Mouse (Mus musculus): Measurements from ENCODE around the gene Gm48551. TPM values are rescaled to one million over a fixed set of nuclear protein-coding genes. Genes with fewer than 3 reads are reported as not detected.

The Gm48551 gene
- 2.3 TPM in 2 replicates for polyA plus RNA-seq (2015; fragmentation: Nextera tagmentation; extraction: Ambion mirVana)

- peak; percentile 96 for DNase-seq (ENCODE audit: low spot score)
These were observed at the start of gene Gm48551, which contains the start of gene Dohh for GRCm38 (mm10) chr10:81383802-81384604. TSS of gene Gm48551 (plus strand) at chr10:81384466. TSS of gene Dohh (plus strand) at chr10:81384428.

- DNase-seq (ENCODE audit: low spot score): no peak
These were observed 48.6 kb upstream of the Gm48551 start for GRCm38 (mm10) chr10:81335393-81336340.

- DNase-seq (ENCODE audit: low spot score): no peak
These were observed 47.7 kb upstream of the Gm48551 start for GRCm38 (mm10) chr10:81336558-81336957.

- no peak for DNase-seq (ENCODE audit: low spot score)
These were observed 43.5 kb upstream of the Gm48551 start for GRCm38 (mm10) chr10:81340551-81341332.

- peak; percentile 73 for DNase-seq (ENCODE audit: low spot score)
These were observed 42.8 kb upstream of the Gm48551 start for GRCm38 (mm10) chr10:81341333-81341949.

- no peak for DNase-seq (ENCODE audit: low spot score)
These were observed 41.4 kb upstream of the Gm48551 start, which contains the start of gene Gipc3 for GRCm38 (mm10) chr10:81342686-81343505. TSS of gene Gipc3 (minus strand) at chr10:81343266.

- peak; percentile 39 for DNase-seq (ENCODE audit: low spot score)
These were observed 39.7 kb upstream of the Gm48551 start for GRCm38 (mm10) chr10:81344421-81345161.

GRCm38 (mm10) chr10:81345162-81345534 is 39.1 kb upstream of the Gm48551 start:
- no peak for DNase-seq (ENCODE audit: low spot score)

- peak; percentile 34 for DNase-seq (ENCODE audit: low spot score)
These were observed 37.7 kb upstream of the Gm48551 start for GRCm38 (mm10) chr10:81346453-81347067.

- DNase-seq (ENCODE audit: low spot score): peak; percentile 43
These were observed 35.1 kb upstream of the Gm48551 start for GRCm38 (mm10) chr10:81349146-81349545.

- no peak for DNase-seq (ENCODE audit: low spot score)
These were observed 34.3 kb upstream of the Gm48551 start for GRCm38 (mm10) chr10:81349961-81350350.

GRCm38 (mm10) chr10:81350351-81351063 is 33.8 kb upstream of the Gm48551 start, which contains the start of gene Hmg20b:
TSS of gene Hmg20b (minus strand) at chr10:81350480.
- peak; percentile 99 for DNase-seq (ENCODE audit: low spot score)

- DNase-seq (ENCODE audit: low spot score): peak; percentile 74
These were observed 32.5 kb upstream of the Gm48551 start for GRCm38 (mm10) chr10:81351678-81352291.

- no peak for DNase-seq (ENCODE audit: low spot score)
These were observed 29.4 kb upstream of the Gm48551 start for GRCm38 (mm10) chr10:81354738-81355477.

GRCm38 (mm10) chr10:81355533-81355932 is 28.7 kb upstream of the Gm48551 start:
- no peak for DNase-seq (ENCODE audit: low spot score)

- DNase-seq (ENCODE audit: low spot score): no peak
These were observed 27.8 kb upstream of the Gm48551 start for GRCm38 (mm10) chr10:81356352-81356990.
